Mouse (Mus musculus) heart, embryonic 10.5 days (tissue): ENCODE measurements at regions not wholly inside any gene's neighbourhood (a gene's known extent, or its start where the extent isn't known, plus 50 kb on each side); places are given as distances from the start of the nearest gene placed in this dataset.
A peak's percentile ranks its signal among the peaks of the same experiment; 100 is the strongest.

Experiments used
- DNase-seq: peaks from one replicate; pipeline ENCODE4 v3.0.0-alpha.2; 2017; ENCODE audit warnings: low spot score
- H3K27ac ChIP-seq: fragments of 300-500 bp; sonication (generic); 2 replicates; pipeline ENCODE4 v1.5.1; 2016; ENCODE audit warnings: mild to moderate bottlenecking
- H3K27me3 ChIP-seq: fragments of 300-500 bp; sonication (generic); 2 replicates; pipeline ENCODE4 v1.6.1; 2016; ENCODE audit warnings: mild to moderate bottlenecking; ENCODE audit not compliant: poor library complexity, insufficient read depth, severe bottlenecking
- H3K36me3 ChIP-seq: fragments of 300-500 bp; sonication (generic); 2 replicates; pipeline ENCODE4 v1.6.1; 2016; ENCODE audit warnings: mild to moderate bottlenecking, moderate library complexity
- H3K4me1 ChIP-seq: fragments of 300-500 bp; sonication (generic); 2 replicates; pipeline ENCODE4 v1.6.1; 2016; ENCODE audit warnings: mild to moderate bottlenecking
- H3K4me3 ChIP-seq: fragments of 300-500 bp; sonication (generic); 2 replicates; pipeline ENCODE4 v1.5.1; 2016; ENCODE audit warnings: mild to moderate bottlenecking, moderate library complexity
- H3K9me3 ChIP-seq: fragments of 300-500 bp; sonication (generic); 2 replicates; pipeline ENCODE4 v1.6.1; 2016; ENCODE audit warnings: mild to moderate bottlenecking, moderate library complexity
- WGBS: fragments of 180-500 bp; shearing (Covaris S2); methylation state at CpG from one replicate; pipeline ENCODE4 v1.1.7; 2016; 5-methylcytosine and 5-hydroxymethylcytosine counted together

DNA sequence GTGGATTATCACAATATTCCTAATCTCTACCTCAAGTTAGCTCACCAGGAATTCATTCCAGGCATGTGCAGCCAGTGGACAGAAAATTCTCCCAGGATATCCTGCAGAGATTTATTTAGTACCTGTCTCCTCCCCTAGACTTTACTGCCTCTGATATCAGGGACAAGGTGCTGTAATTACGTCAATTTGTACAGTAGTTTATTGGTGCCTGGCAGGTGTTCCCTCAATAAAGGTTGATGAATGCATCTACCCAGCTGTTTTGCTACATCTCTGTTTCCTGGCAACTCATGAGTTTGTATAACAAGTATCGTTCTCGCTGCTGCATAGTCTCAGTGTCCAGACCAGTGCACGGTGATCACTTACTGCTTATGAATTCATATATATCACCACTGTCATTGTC lies 1281.8 kb upstream of the Lrrc6 start:
- Histone ChIP-seq H3K36me3 (no peaks in the 10 kb centered on the region), H3K27me3 (no peaks in the 10 kb centered on the region), H3K4me1 (no peaks in the 10 kb centered on the region), H3K4me3 (no peak overlapping the region), H3K9me3 (no peaks in the 10 kb centered on the region), H3K27ac (no peak overlapping the region)
- no peak for DNase-seq
- 83% methylated on average over 4 of the region's 4 CpGs for WGBS

DNA sequence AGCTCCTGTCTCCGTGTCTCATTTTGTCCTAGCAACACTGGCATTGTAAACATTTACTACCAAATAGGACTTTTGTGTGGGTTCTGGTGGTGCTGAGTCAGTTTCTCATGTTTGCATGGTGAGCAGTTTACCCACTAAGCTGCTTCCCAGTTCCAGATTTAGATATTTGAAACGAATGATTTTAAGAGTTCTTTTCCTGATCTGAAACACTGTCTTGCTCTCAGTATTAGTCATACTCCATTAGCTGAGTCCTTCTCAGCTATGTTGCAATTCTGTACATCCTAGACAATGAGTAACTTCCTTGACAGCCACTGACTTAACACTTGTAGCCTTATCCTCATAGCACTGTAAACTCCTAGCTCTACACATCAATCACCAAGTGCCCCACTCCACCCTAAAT lies 1280.1 kb upstream of the Lrrc6 start:
- Histone ChIP-seq H3K36me3 (no peaks in the 10 kb centered on the region), H3K27ac (no peak overlapping the region), H3K4me1 (no peaks in the 10 kb centered on the region), H3K4me3 (no peak overlapping the region), H3K27me3 (no peaks in the 10 kb centered on the region), H3K9me3 (no peaks in the 10 kb centered on the region)
- 74% methylated on average over 2 of the region's 2 CpGs for WGBS
- no peak for DNase-seq

DNA sequence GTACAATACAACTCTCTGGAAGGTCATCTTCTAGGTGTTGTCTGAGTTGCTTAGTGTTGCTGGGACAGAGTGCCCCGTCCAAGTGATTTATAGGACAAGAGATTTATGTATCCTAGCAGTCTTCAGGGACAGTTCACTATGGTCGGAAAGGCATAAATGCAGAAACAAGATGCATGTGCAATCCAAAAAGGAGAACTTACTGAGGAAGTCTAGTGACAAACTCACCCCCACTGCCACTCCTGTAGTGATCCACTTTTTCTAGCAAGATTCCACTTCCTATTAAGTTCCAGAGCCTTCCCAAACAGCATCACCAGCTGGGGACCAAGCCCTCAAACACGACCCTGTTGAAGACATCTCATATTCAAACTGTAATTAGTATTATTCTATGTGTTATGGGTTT lies 1266.9 kb upstream of the Lrrc6 start:
- 75% methylated on average over 3 of the region's 3 CpGs for WGBS
- DNase-seq = no peak
- H3K9me3 ChIP-seq = no peaks in the 10 kb centered on the region
- H3K4me1 ChIP-seq = no peaks in the 10 kb centered on the region
- H3K27ac ChIP-seq = no peak overlapping the region
- no peaks in the 10 kb centered on the region for H3K36me3 ChIP-seq
- H3K27me3 ChIP-seq = no peaks in the 10 kb centered on the region
- H3K4me3 ChIP-seq = no peak overlapping the region

DNA sequence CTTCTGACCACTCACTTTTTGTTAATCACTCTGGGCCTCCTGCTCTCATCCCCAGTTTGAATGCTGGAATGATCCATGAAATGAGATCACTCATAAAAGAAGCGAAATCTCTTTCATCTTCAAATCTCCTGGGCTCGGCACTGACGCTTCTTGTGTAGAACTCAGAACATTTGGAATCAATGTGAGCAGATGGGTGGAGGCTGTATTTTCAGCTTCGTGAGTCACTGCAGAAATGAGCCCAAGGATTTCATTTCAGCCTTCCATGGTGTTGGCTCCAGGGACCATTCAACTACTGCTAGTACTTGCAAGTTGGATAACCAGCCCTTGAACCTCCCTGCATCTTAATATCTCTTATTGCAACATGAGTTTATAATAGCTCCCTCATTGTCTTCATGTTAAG lies 1258.5 kb upstream of the Lrrc6 start:
- DNase-seq = no peak
- Histone ChIP-seq H3K4me3 (no peak overlapping the region), H3K36me3 (no peaks in the 10 kb centered on the region), H3K27me3 (no peaks in the 10 kb centered on the region), H3K9me3 (no peaks in the 10 kb centered on the region), H3K4me1 (no peaks in the 10 kb centered on the region), H3K27ac (no peak overlapping the region)
- 75% methylated on average over 4 of the region's 4 CpGs for WGBS

DNA sequence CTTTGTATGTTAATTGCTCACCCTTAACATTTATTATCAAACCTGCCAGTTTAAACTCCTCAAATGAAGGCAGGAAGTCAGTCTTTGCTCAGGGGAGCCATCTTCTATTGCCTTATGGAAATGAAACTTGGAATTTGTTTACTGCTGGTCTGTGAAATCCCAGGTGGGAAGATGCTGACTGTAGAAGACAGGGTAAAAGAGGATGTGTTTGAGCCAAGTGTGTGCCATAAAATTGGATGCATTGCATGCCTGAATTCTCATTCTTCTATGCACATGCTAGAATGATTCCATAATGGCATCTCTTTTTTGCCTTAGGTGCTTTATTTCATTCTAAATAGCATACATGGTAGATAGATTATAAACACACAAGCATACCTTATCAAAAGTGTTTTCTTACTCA lies 1249.9 kb upstream of the Lrrc6 start:
- H3K27ac ChIP-seq = no peak overlapping the region
- DNase-seq = no peak
- no peaks in the 10 kb centered on the region for H3K27me3 ChIP-seq
- no peak overlapping the region for H3K4me3 ChIP-seq
- no peaks in the 10 kb centered on the region for H3K36me3 ChIP-seq
- H3K9me3 ChIP-seq = no peaks in the 10 kb centered on the region
- H3K4me1 ChIP-seq = no peaks in the 10 kb centered on the region

DNA sequence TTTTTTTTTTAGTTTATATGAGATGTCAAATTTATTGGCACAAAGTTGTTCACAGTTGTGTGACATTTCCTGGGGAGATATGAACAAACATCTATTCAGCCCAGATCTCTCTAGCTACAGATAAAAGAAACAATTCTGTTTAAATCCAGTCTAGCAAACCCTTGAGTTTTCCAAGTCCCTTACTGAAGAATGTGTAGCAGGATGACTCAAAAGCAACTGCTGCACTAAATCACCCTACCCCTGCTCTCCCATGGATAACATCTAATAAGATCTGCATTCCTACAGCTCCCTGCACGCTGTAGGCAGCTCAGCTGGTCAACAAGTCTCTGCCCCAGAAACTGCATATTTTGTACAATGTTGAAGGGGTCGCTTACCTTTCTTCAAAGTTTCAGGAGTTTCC lies 1242.6 kb upstream of the Lrrc6 start:
- 48% methylated on average over 2 of the region's 2 CpGs for WGBS
- no peaks in the 10 kb centered on the region for H3K27me3 ChIP-seq
- H3K9me3 ChIP-seq = no peaks in the 10 kb centered on the region
- H3K36me3 ChIP-seq = no peaks in the 10 kb centered on the region
- H3K4me3 ChIP-seq = no peak overlapping the region
- no peaks in the 10 kb centered on the region for H3K4me1 ChIP-seq
- no peak for DNase-seq
- H3K27ac ChIP-seq = no peak overlapping the region

GRCm38 (mm10) chr15:67732988-67733387 lies 1232.3 kb upstream of the Lrrc6 start:
- Histone ChIP-seq H3K4me1 (peaks cover 6% of the 10 kb centered on the region; the same call in 1 of the 2 replicates), H3K27me3 (no peaks in the 10 kb centered on the region), H3K9me3 (no peaks in the 10 kb centered on the region), H3K4me3 (no peak overlapping the region), H3K36me3 (no peaks in the 10 kb centered on the region), H3K27ac (no peak overlapping the region)
- 79% methylated on average over 1 of the region's 1 CpGs for WGBS
- DNase-seq = no peak

GRCm38 (mm10) chr15:67729492-67729891 lies 1228.8 kb upstream of the Lrrc6 start:
- Histone ChIP-seq H3K4me1 (peaks cover 12% of the 10 kb centered on the region; the same call in 1 of the 2 replicates), H3K27ac (no peak overlapping the region), H3K27me3 (no peaks in the 10 kb centered on the region), H3K36me3 (no peaks in the 10 kb centered on the region), H3K9me3 (no peaks in the 10 kb centered on the region), H3K4me3 (no peak overlapping the region)
- whole genome bisulfite sequencing = 77% methylated on average over 8 of the region's 8 CpGs
- DNase-seq = no peak

DNA sequence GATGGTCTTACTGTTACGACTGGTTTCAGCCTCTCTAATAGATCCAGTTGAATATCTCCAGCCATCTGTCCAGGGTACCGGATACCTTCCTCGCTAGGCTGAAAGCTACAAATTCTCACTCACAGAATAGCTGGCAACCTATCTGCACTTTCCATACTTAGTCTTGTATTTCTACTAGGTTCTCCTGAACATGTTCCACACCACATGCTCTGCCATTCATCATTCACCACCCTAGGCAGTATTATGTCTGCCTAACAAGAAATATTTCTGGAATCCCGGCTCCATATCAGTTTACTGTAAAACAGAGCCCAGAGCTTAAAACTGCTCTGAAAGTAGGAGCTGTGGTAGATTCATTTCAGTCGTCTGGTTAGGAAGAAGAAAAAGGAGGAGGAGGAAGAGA lies 1224.5 kb upstream of the Lrrc6 start:
- peak; percentile 76 for DNase-seq
- peak overlapping the region; percentile 56; the same call in 1 of the 2 replicates for H3K27ac ChIP-seq
- WGBS = 33% methylated on average over 5 of the region's 5 CpGs

DNA sequence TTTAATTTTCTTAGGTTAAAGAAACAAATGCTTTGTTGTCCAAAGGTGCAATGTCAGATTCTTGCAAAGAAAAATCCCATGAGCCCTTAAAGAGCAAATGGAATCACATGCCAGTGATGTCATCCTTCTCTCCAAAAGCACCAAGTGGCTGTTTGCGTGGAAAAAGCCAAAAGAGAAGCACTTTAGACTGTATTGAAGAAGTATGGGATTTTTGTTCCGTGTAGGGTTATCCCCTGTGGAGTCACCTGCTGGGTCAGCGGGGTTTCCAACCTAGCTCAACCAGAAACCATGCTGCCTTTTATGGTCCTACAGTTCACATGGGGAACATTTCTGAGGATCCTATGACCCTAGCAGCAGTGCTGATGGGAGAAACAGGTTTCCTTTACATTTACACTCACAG lies 1213.5 kb upstream of the Lrrc6 start:
- Histone ChIP-seq H3K4me3 (no peak overlapping the region), H3K27me3 (no peaks in the 10 kb centered on the region), H3K4me1 (no peaks in the 10 kb centered on the region), H3K36me3 (no peaks in the 10 kb centered on the region), H3K27ac (no peak overlapping the region), H3K9me3 (no peaks in the 10 kb centered on the region)
- no peak for DNase-seq
- 71% methylated on average over 3 of the region's 3 CpGs for WGBS

More for the DNA sequence above, 1224.5 kb upstream of the Lrrc6 start:
- H3K36me3 ChIP-seq = no peaks in the 10 kb centered on the region
- H3K4me1 ChIP-seq = peaks cover 12% of the 10 kb centered on the region; the same call in 1 of the 2 replicates
- no peak overlapping the region for H3K4me3 ChIP-seq
- H3K9me3 ChIP-seq = no peaks in the 10 kb centered on the region
- no peaks in the 10 kb centered on the region for H3K27me3 ChIP-seq

GRCm38 (mm10) chr15:67686140-67686539 lies 1185.4 kb upstream of the Lrrc6 start:
- 64% methylated on average over 1 of the region's 1 CpGs for WGBS

DNA sequence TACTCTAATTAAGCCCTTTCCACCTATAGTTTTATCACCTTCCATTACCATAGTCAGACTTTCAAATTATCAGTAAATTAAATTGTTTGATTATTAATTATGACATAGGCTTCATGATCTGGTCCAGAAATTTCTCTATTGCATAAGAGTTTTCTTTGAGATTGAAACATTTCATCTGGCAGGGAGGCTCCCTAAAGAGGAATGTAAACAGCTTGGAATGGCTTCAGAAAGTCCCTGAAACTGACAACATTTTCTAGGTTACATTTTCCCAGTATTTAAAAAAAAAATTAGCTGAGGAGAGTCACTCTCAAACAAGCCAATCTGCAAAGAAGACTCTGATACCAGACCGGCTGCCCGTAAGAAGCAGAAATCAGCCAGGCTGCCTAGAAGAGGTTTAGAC lies 1172.6 kb upstream of the Lrrc6 start:
- DNase-seq = no peak
- no peak overlapping the region for H3K4me3 ChIP-seq
- no peaks in the 10 kb centered on the region for H3K27me3 ChIP-seq
- H3K9me3 ChIP-seq = no peaks in the 10 kb centered on the region
- 95% methylated on average over 2 of the region's 2 CpGs for WGBS
- no peaks in the 10 kb centered on the region for H3K36me3 ChIP-seq
- no peak overlapping the region for H3K27ac ChIP-seq
- no peaks in the 10 kb centered on the region for H3K4me1 ChIP-seq

More at GRCm38 (mm10) chr15:67686140-67686539, 1185.4 kb upstream of the Lrrc6 start:
- H3K9me3 ChIP-seq = no peaks in the 10 kb centered on the region
- no peaks in the 10 kb centered on the region for H3K4me1 ChIP-seq
- no peak for DNase-seq
- no peaks in the 10 kb centered on the region for H3K27me3 ChIP-seq
- no peak overlapping the region for H3K27ac ChIP-seq
- H3K4me3 ChIP-seq = no peak overlapping the region
- H3K36me3 ChIP-seq = no peaks in the 10 kb centered on the region

DNA sequence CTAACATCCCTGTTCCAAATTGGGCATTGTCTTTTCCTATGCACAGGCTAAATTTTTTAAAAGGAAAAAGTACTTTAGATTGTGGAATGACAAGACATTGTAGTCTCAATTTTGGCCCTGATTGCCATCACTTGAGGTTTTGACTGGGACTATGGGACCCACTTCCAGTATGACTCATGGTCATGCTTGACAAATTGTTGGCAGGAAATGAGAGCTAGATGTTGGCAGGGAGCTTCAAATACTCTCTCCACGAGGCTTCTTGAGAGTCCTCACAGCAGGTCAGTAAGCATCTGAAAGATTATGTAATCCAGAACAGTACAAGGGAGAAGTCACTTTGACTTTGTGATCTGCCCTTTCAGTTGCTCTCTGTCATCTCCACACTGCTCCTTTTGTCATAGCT lies 1135.4 kb upstream of the Lrrc6 start:
- WGBS = 53% methylated on average over 1 of the region's 1 CpGs
- Histone ChIP-seq H3K27ac (no peak overlapping the region), H3K4me1 (no peaks in the 10 kb centered on the region), H3K27me3 (no peaks in the 10 kb centered on the region), H3K4me3 (no peak overlapping the region), H3K9me3 (no peaks in the 10 kb centered on the region), H3K36me3 (no peaks in the 10 kb centered on the region)
- no peak for DNase-seq

DNA sequence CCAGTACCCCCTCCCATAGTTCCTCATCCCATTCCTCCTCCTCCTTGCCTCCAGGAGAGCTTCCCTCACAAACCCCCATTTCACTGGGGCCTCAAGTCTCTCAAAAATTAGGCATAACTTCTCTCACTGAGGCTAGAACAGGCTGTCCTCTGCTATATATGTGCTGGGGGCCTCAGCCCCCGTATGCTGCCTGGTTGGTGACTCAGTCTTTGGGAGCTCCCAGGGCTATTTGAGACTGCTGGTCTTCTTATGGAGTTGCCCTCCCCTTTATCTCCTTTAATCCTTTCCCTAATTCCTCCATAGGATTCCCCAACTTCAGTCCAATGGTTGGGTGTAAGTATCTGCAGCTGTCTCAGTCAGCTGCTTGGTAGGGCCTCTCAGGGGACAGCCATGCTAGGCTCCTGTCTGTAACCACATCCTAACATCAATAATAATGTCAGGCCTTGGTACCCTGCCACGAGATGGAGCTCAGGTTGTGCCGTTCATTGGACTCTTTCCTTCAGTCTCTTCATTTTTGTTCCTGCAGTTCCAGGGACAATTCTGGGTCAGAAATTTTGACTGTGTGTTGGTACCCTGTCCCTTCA lies 1126.1 kb upstream of the Lrrc6 start:
- WGBS = 76% methylated on average over 3 of the region's 3 CpGs
- Histone ChIP-seq H3K4me3 (no peak overlapping the region), H3K27me3 (no peaks in the 10 kb centered on the region), H3K27ac (no peak overlapping the region), H3K4me1 (no peaks in the 10 kb centered on the region), H3K9me3 (no peaks in the 10 kb centered on the region), H3K36me3 (no peaks in the 10 kb centered on the region)
- DNase-seq = no peak
